Mouse (Mus musculus) frontal cortex, postnatal 25 days (tissue): ENCODE measurements around the gene Iqschfp.

Experiments used
- DNase-seq, 2 experiments: peaks; one replicate each; pipeline ENCODE4 v3.0.0; 2022; ENCODE audit warnings: low spot score in 2 of 2

The Iqschfp gene

GRCm38 (mm10) chr3:68202162-68202902 lies 310.3 kb downstream of the Iqschfp start:
- no peak for DNase-seq

GRCm38 (mm10) chr3:68203934-68204467 lies 312.0 kb downstream of the Iqschfp start:
- no peak for DNase-seq

DNA sequence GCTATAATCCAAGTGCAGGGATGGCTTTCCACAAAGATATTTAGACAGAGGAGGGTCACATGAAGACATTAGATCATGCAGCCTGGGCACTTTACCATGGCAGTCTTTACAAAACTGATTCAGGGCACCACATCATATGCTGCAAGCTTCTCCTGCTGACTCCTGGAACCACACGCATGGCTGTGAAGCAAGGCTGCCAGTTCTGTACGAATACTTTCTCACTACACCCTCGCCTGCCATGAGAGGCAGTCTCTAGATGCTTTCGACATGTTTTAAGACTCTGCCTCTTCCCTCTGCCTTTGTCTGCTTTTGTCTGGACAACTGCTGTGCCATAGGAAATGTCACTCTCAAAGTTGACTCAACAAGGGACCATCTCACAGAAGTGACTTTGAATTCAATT lies 318.4 kb downstream of the Iqschfp start:
- no peak for DNase-seq

DNA sequence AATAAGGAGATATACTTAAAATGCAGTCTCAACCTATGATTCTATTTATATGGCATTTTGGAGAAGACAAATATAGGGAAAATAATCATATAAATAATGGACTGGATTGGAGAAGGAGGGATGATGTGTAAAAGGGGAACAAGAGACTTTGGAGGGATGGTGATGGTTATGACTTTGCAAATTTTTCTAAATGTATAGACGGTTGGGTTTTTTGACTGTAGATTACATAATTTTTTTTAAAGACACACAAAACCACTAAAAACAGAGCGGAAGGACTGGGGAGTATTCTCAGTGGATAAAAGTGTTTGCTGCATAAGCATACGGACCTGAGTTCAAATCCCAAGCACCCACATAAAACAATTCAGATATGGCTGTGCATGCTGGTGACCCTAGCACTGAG lies 329.4 kb downstream of the Iqschfp start:
- DNase-seq = no peak

- DNase-seq = no peak
Observed at GRCm38 (mm10) chr3:68239887-68240286, 347.9 kb downstream of the Iqschfp start.

DNA sequence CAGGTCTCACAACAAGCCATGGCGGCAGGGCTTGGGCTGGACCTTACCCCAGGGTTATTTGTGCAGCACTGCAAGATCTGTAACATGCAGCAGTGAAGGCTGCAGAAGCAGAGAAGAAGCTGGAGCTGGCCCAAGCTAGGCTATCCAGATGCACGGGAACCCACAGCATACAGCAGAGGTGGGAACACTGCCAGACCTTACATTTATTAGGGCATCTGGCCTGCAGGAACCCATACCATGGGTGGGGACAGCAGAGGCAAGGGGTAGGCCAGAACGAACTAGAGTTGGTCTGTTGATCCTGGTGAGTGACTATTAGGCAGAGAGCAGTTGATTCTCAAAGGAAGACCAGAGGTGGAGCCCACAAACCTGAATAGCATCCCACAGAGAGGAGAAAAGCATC lies 351.2 kb downstream of the Iqschfp start:
- DNase-seq = no peak

GRCm38 (mm10) chr3:68246154-68246553 lies 354.1 kb downstream of the Iqschfp start:
- no peak for DNase-seq

- no peak for DNase-seq
Observed at GRCm38 (mm10) chr3:68250589-68250988, 358.6 kb downstream of the Iqschfp start.

DNA sequence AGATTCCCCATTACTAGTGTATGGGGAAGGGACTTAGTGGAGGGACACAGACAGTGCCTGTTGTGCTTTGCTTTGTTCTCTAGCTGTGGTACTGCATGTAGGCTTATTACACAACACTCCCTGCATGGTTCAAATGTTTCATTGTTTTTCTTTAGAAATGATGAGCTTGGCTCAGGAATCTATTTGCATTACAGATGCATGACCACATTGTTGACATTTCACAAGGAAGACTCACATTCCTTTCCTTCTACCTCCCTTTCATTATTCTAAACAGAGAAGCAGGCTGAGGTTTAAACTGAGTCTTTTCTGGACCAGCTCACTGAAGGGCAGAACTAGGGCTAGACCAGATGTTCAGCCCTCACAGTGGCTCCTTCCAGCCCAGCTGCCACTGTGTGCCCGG lies 360.3 kb downstream of the Iqschfp start:
- no peak for DNase-seq

DNA sequence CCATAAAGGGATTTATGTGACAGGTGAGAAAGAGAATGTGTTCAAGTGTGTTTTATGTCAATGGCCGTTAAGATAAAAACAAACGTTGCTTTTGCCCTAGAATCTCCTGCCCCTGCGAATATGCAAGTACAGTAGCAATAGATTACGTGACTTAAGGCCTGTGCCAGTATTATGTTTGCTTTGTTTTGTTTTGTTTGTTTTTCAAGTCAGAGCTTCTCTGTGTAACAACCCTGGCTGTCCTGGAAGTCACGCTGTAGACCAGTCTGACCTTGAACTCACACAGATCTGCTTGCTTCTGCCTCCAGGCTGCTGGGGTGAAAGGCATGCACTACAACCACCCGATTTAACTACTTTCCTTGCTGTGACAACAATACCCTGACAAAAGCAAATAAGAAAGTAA lies 370.3 kb downstream of the Iqschfp start:
- no peak for DNase-seq

DNA sequence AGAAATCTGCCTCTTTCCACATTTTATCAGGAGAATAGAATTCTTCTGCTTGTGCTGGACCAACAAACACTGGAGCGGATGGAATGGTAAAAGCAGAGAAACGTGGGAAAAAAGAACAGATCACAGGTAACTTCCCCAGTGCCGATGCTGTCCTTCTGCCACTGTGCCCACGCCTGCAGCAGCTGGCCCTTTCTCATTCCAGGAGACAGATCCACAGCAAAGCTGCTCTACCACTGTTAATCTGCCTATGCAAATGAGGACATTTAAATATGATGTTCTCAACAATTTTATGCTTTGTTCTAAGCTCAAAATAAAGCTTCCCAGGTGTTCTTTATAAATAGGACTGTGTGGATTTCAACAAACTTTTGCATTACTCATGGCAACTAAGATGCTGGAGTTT lies 375.9 kb downstream of the Iqschfp start:
- no peak for DNase-seq

GRCm38 (mm10) chr3:68269251-68269650 lies 377.2 kb downstream of the Iqschfp start:
- no peak for DNase-seq

GRCm38 (mm10) chr3:68270246-68270645 lies 378.2 kb downstream of the Iqschfp start:
- no peak for DNase-seq

- no peak for DNase-seq
Observed at GRCm38 (mm10) chr3:68271457-68271856, 379.4 kb downstream of the Iqschfp start.

GRCm38 (mm10) chr3:68271881-68272280 lies 379.8 kb downstream of the Iqschfp start:
- DNase-seq = no peak

DNA sequence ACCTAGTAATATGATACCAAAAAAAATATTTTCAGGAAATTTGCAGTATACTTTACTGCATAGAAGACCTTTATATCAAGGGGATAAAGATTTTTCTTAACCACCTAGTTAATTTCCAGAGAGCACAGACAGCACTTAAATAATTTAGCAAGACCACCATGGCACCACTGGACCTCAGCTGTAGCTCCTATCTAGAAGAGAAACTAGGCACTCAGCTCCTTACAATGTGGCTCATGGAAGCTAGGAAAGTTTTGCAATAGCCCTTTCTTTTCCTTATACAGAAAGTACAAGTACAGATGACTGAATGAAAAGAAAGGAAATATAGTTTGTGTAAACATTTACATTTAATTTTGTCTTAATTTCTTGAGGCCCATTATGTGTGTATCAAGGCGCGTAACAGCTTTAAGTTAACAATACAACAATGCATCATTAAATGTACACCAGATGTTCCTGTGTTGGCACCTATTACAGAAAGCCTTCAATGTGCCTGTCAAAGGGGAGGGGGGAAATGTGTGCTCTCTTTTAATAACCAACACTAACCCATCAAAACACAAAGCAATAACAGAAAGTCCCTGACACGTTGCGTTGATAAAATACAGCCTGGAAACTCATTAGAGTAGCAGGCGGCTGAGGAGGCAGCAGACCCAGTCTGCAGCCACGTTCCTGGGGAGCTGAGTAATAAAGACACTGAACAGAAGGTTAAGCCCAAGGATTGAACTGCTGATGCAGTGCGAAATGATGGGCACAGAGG lies 391.0 kb downstream of the Iqschfp start:
- DNase-seq = no peak

DNA sequence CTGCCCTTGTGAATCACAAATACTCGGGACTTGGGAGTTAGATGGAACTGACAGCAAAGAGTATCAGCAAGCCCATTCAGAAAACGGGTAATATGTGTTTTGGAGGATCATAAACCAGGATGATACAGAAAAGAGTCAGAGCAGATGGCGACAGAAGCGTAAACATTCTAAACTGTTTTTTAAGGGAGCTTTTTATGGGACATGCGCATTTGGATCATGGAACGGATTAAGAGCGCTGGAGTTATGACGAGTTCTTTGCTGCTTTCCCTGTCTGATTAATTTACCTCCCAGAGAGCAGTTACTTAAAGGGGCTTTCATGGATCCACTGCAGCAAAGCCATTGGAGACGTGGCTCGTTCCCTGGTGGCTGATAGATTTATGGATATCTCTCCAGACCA lies 391.6 kb downstream of the Iqschfp start:
- DNase-seq = no peak

DNA sequence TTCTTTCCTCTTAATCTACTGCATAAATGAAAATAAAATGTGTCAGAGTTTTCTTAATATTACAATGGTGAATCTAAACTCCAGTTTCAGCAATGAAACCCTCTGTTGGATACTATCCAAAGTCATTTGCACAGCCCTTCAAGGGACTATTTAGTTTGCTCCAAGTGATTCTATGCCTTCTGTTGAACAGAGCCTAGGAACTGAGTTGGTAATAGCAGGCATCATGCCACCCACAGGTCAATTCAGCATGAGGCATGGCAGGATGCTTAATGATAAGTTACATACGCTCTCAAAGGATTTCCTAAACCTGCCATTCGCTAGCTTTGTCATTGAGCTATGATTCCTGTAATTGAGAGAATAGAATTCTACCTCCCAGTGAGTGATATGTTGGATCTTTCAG lies 392.5 kb downstream of the Iqschfp start:
- DNase-seq = no peak

- DNase-seq = no peak
Observed at GRCm38 (mm10) chr3:68296752-68297151, 404.7 kb downstream of the Iqschfp start.

DNA sequence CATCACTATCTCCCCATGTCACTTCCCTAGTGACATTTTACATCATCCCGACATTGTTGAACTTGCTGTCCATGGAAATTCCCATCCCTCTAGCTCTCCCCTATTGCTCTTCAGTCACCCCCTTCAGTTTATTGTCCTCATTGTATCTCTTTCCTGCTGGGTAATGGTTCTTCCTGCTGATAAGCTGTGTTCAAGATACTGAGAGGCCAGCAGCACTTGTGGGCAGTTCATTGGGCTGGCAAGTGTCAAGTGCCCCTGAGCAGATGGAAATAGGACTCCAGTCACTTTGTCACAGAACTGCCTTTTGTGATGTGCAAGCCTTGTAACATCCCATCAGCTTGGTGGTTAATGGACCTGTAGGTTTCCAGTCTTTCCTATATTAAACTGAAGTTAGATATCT lies 413.6 kb downstream of the Iqschfp start:
- DNase-seq = no peak

DNA sequence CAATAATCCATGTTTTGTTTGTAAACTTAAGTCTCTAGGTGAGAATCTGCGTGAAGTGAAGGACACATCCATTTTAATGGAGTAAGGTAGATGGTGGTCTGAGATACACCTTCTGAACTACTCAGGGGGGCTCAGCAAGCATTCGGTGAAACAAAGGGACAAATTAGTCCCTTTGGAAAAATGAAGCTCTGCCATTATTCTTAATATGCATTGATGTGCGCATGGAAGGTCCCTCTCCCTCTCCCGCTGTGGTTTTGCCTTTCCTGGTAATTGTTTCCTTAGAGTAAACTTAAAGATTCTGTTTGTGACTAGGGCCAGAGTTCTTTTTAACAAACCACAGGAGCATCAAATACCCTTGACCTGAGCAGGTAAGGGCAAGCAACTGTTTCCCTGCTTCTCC lies 414.7 kb downstream of the Iqschfp start:
- DNase-seq = no peak

DNA sequence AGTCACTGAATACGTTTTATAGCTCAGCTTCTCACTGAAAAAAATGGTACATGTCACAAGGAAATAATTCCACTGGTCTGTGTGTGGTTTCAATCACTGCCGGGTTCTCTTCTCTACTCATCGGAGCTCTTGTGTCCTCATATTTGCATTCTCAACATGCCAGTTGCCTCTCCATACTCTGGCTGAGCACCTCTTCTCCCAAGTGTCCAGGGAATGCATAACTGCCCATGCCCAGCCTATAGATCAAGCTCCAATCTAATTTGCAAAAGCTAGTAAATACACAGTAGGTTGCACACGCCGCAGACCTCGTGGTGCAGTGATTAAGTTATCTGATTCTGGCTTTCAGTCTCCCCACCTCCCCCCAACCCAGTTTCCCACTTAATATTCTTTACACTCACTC lies 433.5 kb downstream of the Iqschfp start:
- no peak for DNase-seq

GRCm38 (mm10) chr3:68332515-68332914 lies 440.5 kb downstream of the Iqschfp start:
- DNase-seq = no peak
